Mouse (Mus musculus) testis, adult 2 months (tissue): ENCODE data around the gene Izumo4.

Source experiments
- CTCF ChIP-seq: fragments of 200-500 bp; IDR thresholded peaks from 2 replicates; pipeline ENCODE4 v1.5.1; 2012; ENCODE audit warnings: low read depth, mild to moderate bottlenecking, inconsistent platforms, low read length, moderate library complexity; ENCODE audit not compliant: control insufficient read depth, insufficient read depth, insufficient replicate concordance
- POLR2A ChIP-seq: fragments of 200-500 bp; IDR thresholded peaks from 2 replicates; pipeline ENCODE4 v1.6.1; 2012; ENCODE audit warnings: low read depth, mild to moderate bottlenecking, inconsistent platforms, low read length, moderate library complexity; ENCODE audit not compliant: control insufficient read depth

DNA sequence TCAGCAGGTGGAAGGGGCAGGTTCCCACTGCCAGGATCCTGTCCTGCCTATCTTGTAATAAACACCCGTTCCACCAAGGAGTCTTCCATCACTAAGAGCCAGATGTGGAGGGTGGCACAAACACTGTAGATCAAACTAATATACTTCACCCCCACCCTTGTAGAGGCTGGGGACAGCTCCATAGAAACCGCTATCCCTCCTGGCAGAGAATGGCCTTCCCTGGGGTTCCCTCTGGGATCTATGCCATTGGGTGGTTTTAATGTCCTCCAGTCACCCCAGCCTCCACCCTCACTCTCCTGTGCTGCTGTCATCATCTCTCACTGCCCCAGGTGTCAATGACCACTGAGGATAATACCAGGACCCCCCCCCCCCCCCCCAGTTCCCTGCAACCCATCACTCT, 31.5 kb upstream of the Izumo4 start:
- TF ChIP-seq CTCF (no peak), POLR2A (no peak)
